Mouse (Mus musculus) bone marrow, adult 2 months (tissue): Measurements from ENCODE around the gene Lhx3. TPM values are rescaled to one million over a fixed set of nuclear protein-coding genes. Genes with fewer than 3 reads are reported as not detected.

Experiments used
- H3K27ac ChIP-seq: fragments of 200-500 bp; 2 replicates; pipeline ENCODE4 v1.5.1; 2012; ENCODE audit warnings: low read depth, mild to moderate bottlenecking, control low read depth, inconsistent platforms, low read length; ENCODE audit not compliant: control insufficient read depth, poor library complexity, insufficient read depth
- H3K4me1 ChIP-seq: fragments of 200-500 bp; 2 replicates; pipeline ENCODE4 v1.6.1; 2011; ENCODE audit warnings: low read length; ENCODE audit not compliant: control insufficient read depth, insufficient read depth
- H3K4me3 ChIP-seq: fragments of 200-500 bp; replicated peaks from 2 replicates; pipeline ENCODE3; 2011; ENCODE audit warnings: mild to moderate bottlenecking, low read depth, low read length, control low read depth; ENCODE audit not compliant: control insufficient read depth
- CTCF ChIP-seq: fragments of 200-500 bp; IDR thresholded peaks from 2 replicates; pipeline ENCODE4 v1.5.1; 2011; ENCODE audit warnings: low read length, control low read depth; ENCODE audit not compliant: control insufficient read depth, insufficient read depth
- POLR2A ChIP-seq: fragments of 200-500 bp; IDR thresholded peaks from 2 replicates; pipeline ENCODE4 v1.6.1; 2011; ENCODE audit warnings: low read depth, mild to moderate bottlenecking, control low read depth, low read length, borderline replicate concordance; ENCODE audit not compliant: control insufficient read depth
- WGBS: fragments of 180-500 bp; shearing (Covaris S2); methylation state at CpG from one replicate; pipeline ENCODE4 v1.1.7; 2018; 5-methylcytosine and 5-hydroxymethylcytosine counted together
- polyA plus RNA-seq: library from polyadenylated mRNA; stranded (reverse); fragments of >200 nt; gene quantifications from 2 replicates; pipeline ENCODE4 v1.2.4, GENCODE M21; 2011; ENCODE audit warnings: low replicate concordance; ENCODE audit not compliant: missing spikeins, insufficient read depth, insufficient read length

Lhx3 gene
- polyA plus RNA-seq, 1 experiment = not detected

DNA sequence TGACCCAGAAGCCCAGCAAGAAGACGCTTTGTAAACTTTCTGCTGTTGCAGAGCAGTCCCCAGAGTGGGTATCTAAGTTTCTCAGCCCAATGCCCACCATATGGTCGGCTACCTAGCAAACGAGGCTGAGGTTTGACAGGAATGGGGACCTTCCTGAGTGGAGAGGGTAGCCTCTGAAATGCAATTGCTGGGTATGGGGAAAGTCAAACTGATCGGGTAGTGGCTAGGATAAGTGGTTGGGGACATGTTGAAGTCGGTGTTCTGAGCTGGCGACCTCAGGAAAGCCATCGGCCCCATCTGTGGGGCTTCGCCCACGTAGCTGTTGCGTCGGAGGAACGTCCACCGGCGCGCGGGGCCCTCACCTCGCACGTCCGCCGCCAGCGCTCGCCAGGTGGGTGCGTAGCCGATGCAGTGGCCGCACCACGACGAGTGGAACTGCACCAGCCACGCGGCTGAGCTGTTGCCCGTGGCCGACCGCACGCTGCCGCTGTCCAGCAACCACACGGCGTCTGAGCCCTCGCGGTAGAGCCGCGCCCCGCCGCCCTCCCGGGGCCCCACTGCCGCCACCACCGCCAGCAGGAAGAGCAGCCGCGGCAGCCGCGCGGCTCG, 28.7 kb upstream of the Lhx3 start:
- Histone ChIP-seq H3K27ac (peak overlapping the region; percentile 37; the same call in 1 of the 2 replicates), H3K4me1 (peaks cover 1% of the 10 kb centered on the region; the same call in 1 of the 2 replicates), H3K4me3 (peak overlapping the region; percentile 90)
- TF ChIP-seq POLR2A = no peak
- no peak for TF ChIP-seq CTCF
- WGBS = under 1% methylated on average over 51 of the region's 51 CpGs

DNA sequence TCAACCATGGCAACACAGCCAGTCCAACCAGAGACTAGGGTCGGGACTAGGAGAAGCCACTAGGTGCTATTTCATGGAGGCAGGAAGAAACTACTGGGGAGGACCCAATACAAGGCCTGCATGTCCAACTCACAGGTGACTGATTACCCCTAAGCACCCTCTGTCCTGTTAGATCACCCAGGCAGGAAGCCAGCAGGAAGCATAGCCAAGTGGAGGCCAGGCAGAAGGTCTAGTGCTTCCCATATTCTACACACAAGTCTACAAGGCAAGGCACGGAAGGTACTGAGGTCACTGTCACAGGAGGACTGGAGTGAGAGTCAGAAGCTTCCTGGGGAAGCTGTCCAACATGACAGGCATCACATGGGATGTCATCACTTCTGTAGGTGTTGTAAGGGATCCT, 26.7 kb upstream of the Lhx3 start:
- WGBS = 61% methylated on average over 2 of the region's 2 CpGs
- TF ChIP-seq POLR2A (no peak), CTCF (no peak)
- peaks cover 1% of the 10 kb centered on the region; the same call in 1 of the 2 replicates for H3K4me1 ChIP-seq
- no peak overlapping the region for H3K27ac ChIP-seq
- H3K4me3 ChIP-seq = no peak overlapping the region

DNA sequence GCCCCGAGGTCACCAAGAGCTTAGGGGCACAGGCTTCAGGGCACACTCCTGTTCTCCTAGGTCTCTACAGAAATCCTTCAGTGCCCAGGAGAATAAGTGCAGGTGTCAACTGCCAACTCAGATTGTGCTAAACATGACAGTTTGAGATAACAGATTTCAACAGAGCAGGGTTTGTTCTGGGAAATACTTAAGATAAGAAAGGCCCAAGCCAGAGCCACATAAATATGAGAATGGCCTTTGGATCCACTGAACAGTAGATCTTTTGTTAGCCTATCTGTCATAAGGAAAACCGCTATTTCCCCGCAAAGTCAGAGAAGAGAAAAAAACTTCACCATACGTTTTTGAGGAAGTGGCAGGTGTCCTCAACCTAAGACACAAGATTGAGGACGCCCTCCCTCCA, 26.2 kb upstream of the Lhx3 start:
- 46% methylated on average over 5 of the region's 5 CpGs for WGBS
- H3K4me3 ChIP-seq = no peak overlapping the region
- H3K27ac ChIP-seq = no peak overlapping the region
- TF ChIP-seq POLR2A (no peak), CTCF (no peak)
- peaks cover 1% of the 10 kb centered on the region; the same call in 1 of the 2 replicates for H3K4me1 ChIP-seq

DNA sequence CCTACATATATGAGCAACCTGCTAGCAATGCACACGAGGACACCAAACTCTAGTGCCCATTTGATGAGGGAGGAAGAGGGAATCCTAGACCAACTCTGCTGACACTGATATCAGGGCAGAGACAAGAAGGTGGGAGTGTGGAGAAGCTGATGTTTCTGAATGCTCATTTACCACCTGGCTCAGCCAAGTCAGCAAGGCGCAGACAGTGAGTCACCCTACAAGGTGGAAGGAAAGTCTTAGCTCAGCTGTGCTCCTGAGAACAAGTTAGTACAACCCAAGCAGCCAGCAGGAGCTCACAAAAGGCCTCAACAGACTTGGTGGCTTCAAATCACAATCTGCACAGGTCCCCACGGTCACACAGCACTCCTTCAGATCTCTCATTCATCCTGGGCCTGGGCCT, 23.3 kb upstream of the Lhx3 start:
- WGBS = 71% methylated on average over 3 of the region's 3 CpGs
- H3K27ac ChIP-seq = no peak overlapping the region
- TF ChIP-seq CTCF = no peak
- no peak for TF ChIP-seq POLR2A
- peaks cover 1% of the 10 kb centered on the region; the same call in 1 of the 2 replicates for H3K4me1 ChIP-seq
- no peak overlapping the region for H3K4me3 ChIP-seq

DNA sequence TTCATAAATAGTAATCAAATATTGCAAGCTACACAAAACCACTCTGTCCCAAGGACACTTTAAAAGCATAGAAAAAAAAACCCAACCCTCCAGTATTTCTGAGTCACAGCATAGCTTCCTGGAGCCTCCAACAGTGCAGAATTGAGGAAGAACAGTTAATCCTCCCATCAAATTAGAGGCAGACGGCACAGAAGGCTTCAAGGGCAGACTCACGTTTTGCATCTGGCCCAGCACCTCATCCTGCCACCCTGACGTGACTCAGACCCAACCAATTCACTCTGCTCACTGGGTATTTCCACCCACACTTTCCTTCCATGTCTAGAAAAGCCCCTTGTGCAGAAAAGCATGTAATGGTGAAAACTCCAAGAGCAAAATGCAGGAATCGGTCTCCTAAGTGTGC, 22.2 kb upstream of the Lhx3 start:
- H3K4me3 ChIP-seq = no peak overlapping the region
- peaks cover 1% of the 10 kb centered on the region; the same call in 1 of the 2 replicates for H3K4me1 ChIP-seq
- no peak overlapping the region for H3K27ac ChIP-seq
- 48% methylated on average over 4 of the region's 4 CpGs for WGBS
- no peak for TF ChIP-seq CTCF
- TF ChIP-seq POLR2A = no peak

DNA sequence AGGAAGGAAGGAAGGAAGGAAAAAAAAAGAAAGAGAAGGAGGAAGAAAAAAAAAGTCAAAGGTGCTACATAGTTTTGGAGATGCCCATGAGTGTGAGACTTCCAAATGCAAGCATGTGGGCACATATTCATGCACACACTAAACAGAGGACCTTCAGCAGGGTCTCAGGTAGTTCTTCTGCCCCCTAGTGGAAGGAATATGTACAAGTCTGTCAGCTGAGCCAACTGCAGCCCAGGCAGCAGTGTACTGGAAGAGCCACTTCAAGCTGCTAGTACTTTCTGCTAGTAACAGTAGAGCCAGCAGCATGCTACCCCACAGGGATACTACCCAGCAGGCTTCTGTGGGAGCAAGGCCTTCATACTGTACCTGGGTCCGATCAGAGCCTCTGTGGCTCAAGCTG, 19.7 kb upstream of the Lhx3 start:
- Histone ChIP-seq H3K27ac (no peak overlapping the region), H3K4me3 (no peak overlapping the region), H3K4me1 (no peaks in the 10 kb centered on the region)
- TF ChIP-seq POLR2A (no peak), CTCF (peak; percentile 66)
- 72% methylated on average over 1 of the region's 1 CpGs for WGBS

DNA sequence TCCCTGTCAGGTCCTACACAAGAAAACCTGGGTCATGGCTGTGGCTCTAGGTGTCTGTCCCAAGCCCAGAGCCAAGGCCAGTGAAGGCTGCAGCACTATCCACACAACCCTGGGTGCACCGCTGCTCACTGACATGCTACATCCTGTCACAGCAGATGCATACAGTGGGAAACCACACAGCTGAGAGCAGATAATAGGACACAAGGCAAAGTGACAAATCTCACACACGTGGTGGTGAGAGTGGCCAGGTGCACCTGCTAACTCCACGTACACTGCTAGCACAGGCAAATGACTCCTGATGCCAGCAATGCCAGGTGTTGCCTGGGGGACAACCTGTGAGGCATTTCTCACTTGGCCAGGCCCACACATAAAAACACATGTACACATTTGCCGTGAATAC, 17.2 kb upstream of the Lhx3 start:
- 84% methylated on average over 4 of the region's 4 CpGs for WGBS
- H3K4me3 ChIP-seq = no peak overlapping the region
- TF ChIP-seq POLR2A (no peak), CTCF (no peak)
- no peaks in the 10 kb centered on the region for H3K4me1 ChIP-seq
- H3K27ac ChIP-seq = no peak overlapping the region

DNA sequence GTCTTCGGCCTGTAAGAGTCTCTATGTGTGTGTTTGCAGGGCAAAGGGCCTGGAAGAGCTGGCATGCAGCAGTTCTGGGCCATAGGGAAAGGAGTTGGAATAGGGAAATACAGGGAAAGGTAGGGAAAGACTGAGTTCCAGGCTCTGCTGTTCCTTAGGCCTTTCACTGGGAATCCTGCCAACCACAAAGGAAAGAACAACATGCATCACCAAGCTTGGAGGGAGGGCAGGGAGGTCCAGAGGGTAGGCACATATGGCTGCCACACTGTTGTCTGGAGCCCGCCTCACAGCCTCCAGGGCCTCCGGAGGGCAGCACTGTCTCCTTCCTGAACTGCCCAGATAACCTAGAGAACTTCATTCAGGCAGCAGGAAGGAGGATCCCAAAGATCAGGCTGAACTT, 15.9 kb upstream of the Lhx3 start:
- no peak overlapping the region for H3K27ac ChIP-seq
- WGBS = 86% methylated on average over 3 of the region's 3 CpGs
- TF ChIP-seq POLR2A (no peak), CTCF (no peak)

DNA sequence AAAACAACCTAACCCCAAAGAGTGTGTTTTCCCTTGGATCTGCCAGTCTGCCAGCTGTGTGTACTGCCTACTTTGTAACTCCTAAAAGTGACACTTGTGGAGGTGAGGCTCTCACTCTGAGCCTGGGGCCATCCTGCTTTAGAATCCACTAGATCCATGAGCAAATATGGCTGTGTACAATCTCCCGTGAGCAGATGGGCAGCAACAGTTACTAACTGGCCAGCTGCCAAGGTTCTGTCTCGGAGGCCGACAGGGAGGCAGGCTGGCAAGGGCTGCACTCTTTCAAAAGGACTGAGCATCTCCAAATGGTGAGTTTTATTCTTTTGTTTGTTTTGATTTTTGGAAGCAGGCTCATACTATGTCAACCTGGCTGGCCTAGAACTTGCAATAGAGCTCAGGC, 6.4 kb upstream of the Lhx3 start:
- TF ChIP-seq CTCF (no peak), POLR2A (no peak)
- no peak overlapping the region for H3K4me3 ChIP-seq
- H3K4me1 ChIP-seq = no peaks in the 10 kb centered on the region
- WGBS = 61% methylated on average over 3 of the region's 3 CpGs
- H3K27ac ChIP-seq = no peak overlapping the region

More for the DNA sequence above, 15.9 kb upstream of the Lhx3 start:
- Histone ChIP-seq H3K4me3 (no peak overlapping the region), H3K4me1 (no peaks in the 10 kb centered on the region)
